Mouse (Mus musculus) forebrain, postnatal 0 days (tissue): ENCODE measurements at regions not wholly inside any gene's neighbourhood (a gene's known extent, or its start where the extent isn't known, plus 50 kb on each side); places are given as distances from the start of the nearest gene placed in this dataset.
A peak's percentile ranks its signal among the peaks of the same experiment; 100 is the strongest.

ENCODE experiments used
- ATAC-seq: fragments of 200-750 bp; cut with Nextera tagmentation; 2 replicates; pipeline ENCODE4 v1.8.0; 2017; ENCODE audit warnings: mild to moderate bottlenecking, moderate library complexity
- DNase-seq: peaks from one replicate; pipeline ENCODE4 v3.0.0-alpha.2; 2015
- H3K27ac ChIP-seq: fragments of 300-500 bp; sonication (generic); 2 replicates; pipeline ENCODE4 v1.5.1; 2014; ENCODE audit warnings: low read depth, mild to moderate bottlenecking, antibody characterized with exemption, low read length, moderate library complexity, mixed read lengths
- H3K27me3 ChIP-seq: fragments of 300-500 bp; sonication (generic); 2 replicates; pipeline ENCODE4 v1.6.1; 2014; ENCODE audit warnings: mild to moderate bottlenecking, low read length, mixed read lengths; ENCODE audit not compliant: insufficient read depth
- H3K36me3 ChIP-seq: fragments of 300-500 bp; sonication (generic); 2 replicates; pipeline ENCODE4 v1.6.1; 2014; ENCODE audit warnings: mild to moderate bottlenecking, moderate library complexity; ENCODE audit not compliant: insufficient read depth
- H3K4me1 ChIP-seq: fragments of 300-500 bp; sonication (generic); 2 replicates; pipeline ENCODE4 v1.6.1; 2014; ENCODE audit warnings: antibody characterized with exemption; ENCODE audit not compliant: insufficient read depth
- H3K4me2 ChIP-seq: fragments of 300-500 bp; sonication (generic); 2 replicates; pipeline ENCODE4 v1.6.1; 2014; ENCODE audit warnings: low read depth, mild to moderate bottlenecking, moderate library complexity
- H3K4me3 ChIP-seq: fragments of 300-500 bp; sonication (generic); 2 replicates; pipeline ENCODE4 v1.5.1; 2014; ENCODE audit warnings: low read depth, low read length, mixed read lengths
- H3K9ac ChIP-seq: fragments of 300-500 bp; sonication (generic); 2 replicates; pipeline ENCODE4 v1.6.1; 2014; ENCODE audit warnings: mild to moderate bottlenecking
- H3K9me3 ChIP-seq: fragments of 300-500 bp; sonication (generic); 2 replicates; pipeline ENCODE4 v1.6.1; 2016; ENCODE audit warnings: low read length
- CTCF ChIP-seq: sonication (generic); IDR thresholded peaks from 2 replicates; pipeline ENCODE4 v1.5.1; 2016; ENCODE audit warnings: antibody characterized with exemption, control low read depth, low read depth
- WGBS: fragments of 180-500 bp; shearing (Covaris S2); extraction: QIAGEN DNeasy Blood & Tissue Kit; methylation state at CpG from one replicate; pipeline ENCODE4 v1.1.7; 2014; 5-methylcytosine and 5-hydroxymethylcytosine counted together

DNA sequence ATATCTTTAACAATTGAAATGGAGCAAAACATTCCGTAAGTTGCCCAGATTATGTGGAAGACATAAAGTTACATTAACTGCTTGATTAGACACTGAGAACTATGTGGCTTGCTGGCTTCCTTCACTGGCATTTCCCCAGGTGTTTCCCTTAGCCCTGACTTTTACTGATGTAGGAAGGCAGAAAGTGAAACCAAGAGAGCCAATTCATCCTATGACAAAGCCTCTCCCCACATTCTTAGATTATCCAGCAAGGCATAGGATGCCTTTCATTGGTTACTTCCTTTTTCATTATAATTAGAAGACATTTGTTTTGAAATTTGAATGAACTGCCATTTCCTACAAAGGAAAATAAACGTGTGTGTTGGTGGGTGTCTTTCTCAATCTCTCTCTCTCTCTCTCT lies 72.1 kb downstream of the Cdc42ep3 start:
- 50% methylated on average over 2 of the region's 2 CpGs for WGBS
- no peak overlapping the region for H3K4me3 ChIP-seq
- no peak overlapping the region for H3K27ac ChIP-seq
- no peak for TF ChIP-seq CTCF
- H3K4me2 ChIP-seq, result no peak overlapping the region
- ATAC-seq (no peak), DNase-seq (no peak)
- H3K9ac ChIP-seq, result no peak overlapping the region
- H3K27me3 ChIP-seq, result no peaks in the 10 kb centered on the region
- H3K4me1 ChIP-seq, result no peaks in the 10 kb centered on the region
- no peaks in the 10 kb centered on the region for H3K9me3 ChIP-seq
- H3K36me3 ChIP-seq, result no peaks in the 10 kb centered on the region

DNA sequence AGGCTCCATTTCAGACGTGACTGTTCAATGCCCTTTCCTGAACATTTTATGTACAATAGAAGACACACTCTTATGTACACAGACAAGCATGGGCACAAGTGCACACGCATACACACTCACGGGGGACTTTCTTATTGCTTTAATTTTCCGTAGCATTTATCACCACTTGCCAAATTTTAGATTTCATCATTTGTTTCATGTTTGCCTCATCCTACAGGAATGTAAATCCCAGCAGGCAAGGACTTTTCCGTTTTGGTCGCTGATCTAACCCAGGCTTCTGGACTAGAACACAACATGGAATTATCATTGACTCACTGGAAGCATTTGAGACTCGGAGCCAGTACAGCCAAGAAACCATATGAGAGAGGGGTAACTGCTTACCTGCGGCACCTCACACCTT lies 81.3 kb downstream of the Cdc42ep3 start:
- no peak for ATAC-seq
- H3K9me3 ChIP-seq, result no peaks in the 10 kb centered on the region
- 82% methylated on average over 8 of the region's 8 CpGs for WGBS
- no peak overlapping the region for H3K27ac ChIP-seq
- no peaks in the 10 kb centered on the region for H3K36me3 ChIP-seq
- no peaks in the 10 kb centered on the region for H3K4me1 ChIP-seq
- no peak overlapping the region for H3K9ac ChIP-seq
- H3K27me3 ChIP-seq, result no peaks in the 10 kb centered on the region
- H3K4me3 ChIP-seq, result no peak overlapping the region
- no peak for DNase-seq
- no peak overlapping the region for H3K4me2 ChIP-seq
- no peak for TF ChIP-seq CTCF

DNA sequence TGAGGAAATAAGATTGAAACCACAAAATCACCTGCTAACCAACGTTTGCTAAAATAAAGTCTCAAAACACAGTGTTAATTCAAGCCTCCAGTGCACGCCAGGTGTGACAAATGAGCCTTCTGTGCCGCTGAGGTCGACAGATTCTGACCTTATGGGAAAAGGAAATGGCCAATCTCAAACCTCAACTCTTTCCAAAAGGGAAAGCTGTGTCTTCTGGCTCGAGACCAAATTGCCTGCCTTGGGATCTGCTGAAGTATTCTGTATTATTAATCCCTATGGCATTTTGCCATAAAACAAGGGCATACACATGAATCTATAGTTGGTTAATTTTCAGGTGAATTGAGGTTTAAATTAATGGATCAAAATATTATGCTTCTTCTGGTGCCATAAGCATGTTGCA lies 95.2 kb downstream of the Cdc42ep3 start:
- DNase-seq (peak; percentile 14), ATAC-seq (no peak)
- no peaks in the 10 kb centered on the region for H3K9me3 ChIP-seq
- no peaks in the 10 kb centered on the region for H3K4me1 ChIP-seq
- H3K4me2 ChIP-seq, result no peak overlapping the region
- no peak overlapping the region for H3K9ac ChIP-seq
- H3K27me3 ChIP-seq, result no peaks in the 10 kb centered on the region
- no peak overlapping the region for H3K27ac ChIP-seq
- no peak for TF ChIP-seq CTCF
- WGBS, result 55% methylated on average over 5 of the region's 5 CpGs
- H3K4me3 ChIP-seq, result no peak overlapping the region
- no peaks in the 10 kb centered on the region for H3K36me3 ChIP-seq

DNA sequence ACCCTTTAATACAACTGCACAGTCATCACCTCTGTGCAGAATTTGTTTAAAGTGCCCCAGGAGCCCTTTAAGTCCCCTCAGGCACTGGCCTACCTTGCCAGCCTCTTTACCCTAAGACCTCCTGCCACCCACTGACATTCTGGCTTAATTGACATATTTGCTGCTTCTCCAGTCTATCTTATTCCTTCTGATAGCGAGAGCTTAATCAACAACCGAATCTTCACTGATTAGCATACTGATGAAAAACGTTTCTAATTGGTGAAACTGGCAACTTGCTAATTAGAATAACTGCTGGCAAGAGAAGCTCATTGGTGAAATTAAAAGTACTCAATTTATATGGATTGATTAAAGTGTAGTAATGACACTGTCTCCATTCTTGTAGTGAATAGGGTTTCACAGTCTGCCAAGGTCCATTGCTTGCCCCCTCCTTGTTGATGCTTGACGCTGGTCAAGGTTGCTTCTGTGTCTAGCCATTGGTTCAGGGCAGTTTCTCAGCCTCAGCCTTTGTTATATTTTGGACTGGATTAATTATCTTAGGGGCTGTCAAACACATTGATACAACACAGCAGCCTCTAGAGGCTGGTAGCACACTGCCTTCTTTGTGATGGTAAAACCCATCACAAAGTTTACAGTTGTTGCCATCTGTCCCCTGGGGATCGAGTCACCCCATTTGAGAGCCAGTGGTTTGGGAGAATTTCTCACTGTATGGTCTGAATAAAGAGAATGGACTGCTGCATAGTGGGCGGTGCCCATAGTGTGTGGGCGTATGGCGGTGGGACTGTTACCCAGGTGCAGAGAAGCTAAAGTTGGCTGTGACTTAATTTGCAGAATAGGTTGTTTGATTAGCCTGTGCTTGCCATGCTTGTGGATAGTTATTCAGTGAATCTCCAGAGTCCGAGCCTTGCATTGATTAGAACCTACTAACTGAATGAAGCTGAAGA lies 107.7 kb downstream of the Cdc42ep3 start:
- 40% methylated on average over 9 of the region's 9 CpGs for WGBS
- no peak for TF ChIP-seq CTCF
- Histone ChIP-seq H3K4me2 (no peak overlapping the region), H3K4me3 (no peak overlapping the region), H3K9ac (no peak overlapping the region), H3K27me3 (no peaks in the 10 kb centered on the region), H3K9me3 (no peaks in the 10 kb centered on the region), H3K4me1 (no peaks in the 10 kb centered on the region), H3K27ac (no peak overlapping the region), H3K36me3 (no peaks in the 10 kb centered on the region)
- ATAC-seq, result no peak
- no peak for DNase-seq

DNA sequence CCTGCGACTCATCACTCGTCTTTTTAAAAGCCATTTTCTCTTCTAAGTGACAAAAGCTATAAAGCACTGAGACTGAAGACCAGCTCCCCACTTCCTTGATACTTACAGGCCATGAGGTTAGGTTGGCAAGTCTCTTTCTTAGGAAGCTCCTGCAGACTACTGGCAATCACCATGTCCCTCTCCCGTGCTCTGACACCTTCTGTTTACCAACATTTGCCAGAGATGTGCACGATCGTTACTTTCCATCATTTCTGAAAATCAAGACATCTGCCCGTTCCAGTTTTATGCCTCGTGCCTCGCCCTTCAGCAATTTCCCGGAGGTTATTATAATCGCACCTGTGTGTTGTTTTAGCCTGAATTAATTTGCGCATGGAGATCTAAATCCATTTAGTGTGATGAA lies 110.8 kb downstream of the Cdc42ep3 start:
- Histone ChIP-seq H3K9me3 (no peaks in the 10 kb centered on the region), H3K36me3 (no peaks in the 10 kb centered on the region), H3K9ac (no peak overlapping the region), H3K27ac (no peak overlapping the region), H3K4me1 (no peaks in the 10 kb centered on the region), H3K4me2 (no peak overlapping the region), H3K27me3 (no peaks in the 10 kb centered on the region), H3K4me3 (no peak overlapping the region)
- DNase-seq (no peak), ATAC-seq (no peak)
- TF ChIP-seq CTCF, result no peak
- WGBS, result 79% methylated on average over 11 of the region's 11 CpGs

DNA sequence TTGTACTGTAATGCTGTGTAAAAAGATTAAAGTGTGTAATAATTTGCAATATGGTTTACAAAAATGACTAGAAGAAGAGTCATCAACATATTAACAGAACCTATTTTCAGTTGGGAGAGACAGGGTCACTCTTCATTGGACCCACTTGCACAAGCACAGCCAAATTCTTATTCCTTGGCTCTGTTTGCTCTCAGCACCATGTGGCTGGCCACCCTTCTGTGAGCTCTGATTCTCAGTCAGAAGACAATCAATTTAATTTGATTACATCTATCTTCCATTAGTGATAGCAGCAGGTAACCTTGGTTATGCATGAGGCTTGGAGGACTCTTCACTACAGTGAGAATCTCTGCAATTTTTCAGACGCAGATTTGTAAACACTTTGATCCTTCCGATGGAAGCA lies 111.5 kb downstream of the Cdc42ep3 start:
- no peak overlapping the region for H3K27ac ChIP-seq
- no peak for TF ChIP-seq CTCF
- no peak for DNase-seq
- 83% methylated on average over 2 of the region's 2 CpGs for WGBS
- H3K4me2 ChIP-seq, result no peak overlapping the region
- no peak overlapping the region for H3K9ac ChIP-seq
- H3K27me3 ChIP-seq, result no peaks in the 10 kb centered on the region
- no peaks in the 10 kb centered on the region for H3K4me1 ChIP-seq
- no peaks in the 10 kb centered on the region for H3K36me3 ChIP-seq
- ATAC-seq, result no peak
- no peaks in the 10 kb centered on the region for H3K9me3 ChIP-seq
- no peak overlapping the region for H3K4me3 ChIP-seq

DNA sequence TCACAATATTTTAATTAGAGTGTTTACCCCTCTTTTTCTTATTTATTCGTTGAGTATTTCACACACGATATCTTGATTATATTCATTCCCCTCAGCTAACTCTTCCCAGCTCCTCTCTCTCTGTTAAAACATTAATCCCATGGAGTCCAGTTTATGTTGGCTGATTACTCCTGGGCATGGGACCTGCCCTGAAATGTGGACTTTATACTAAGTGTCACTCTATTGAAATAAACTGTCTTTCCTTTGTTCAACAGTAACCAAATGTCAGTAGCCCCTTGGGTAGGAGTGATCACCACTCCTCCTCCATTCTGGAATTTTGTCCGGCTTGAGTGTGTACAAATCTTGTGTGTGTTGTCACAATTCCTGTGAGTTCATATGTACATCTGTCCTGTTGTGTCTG lies 113.4 kb downstream of the Cdc42ep3 start:
- no peak overlapping the region for H3K9ac ChIP-seq
- WGBS, result 87% methylated on average over 3 of the region's 3 CpGs

More for the DNA sequence above, 113.4 kb downstream of the Cdc42ep3 start:
- no peak for ATAC-seq
- Histone ChIP-seq H3K27me3 (no peaks in the 10 kb centered on the region), H3K27ac (no peak overlapping the region), H3K9me3 (no peaks in the 10 kb centered on the region), H3K4me2 (no peak overlapping the region), H3K4me3 (no peak overlapping the region), H3K4me1 (no peaks in the 10 kb centered on the region), H3K36me3 (no peaks in the 10 kb centered on the region)
- DNase-seq, result no peak
- no peak for TF ChIP-seq CTCF
